Mouse (Mus musculus) spleen, adult 2 months (tissue): ENCODE results near the gene Tmem167b.

Source experiments
- CTCF ChIP-seq: fragments of 200-500 bp; IDR thresholded peaks from 2 replicates; pipeline ENCODE4 v1.5.1; 2011; ENCODE audit warnings: mild to moderate bottlenecking, inconsistent platforms; ENCODE audit not compliant: insufficient read depth, insufficient read length, insufficient replicate concordance; ENCODE audit errors: extremely low read depth
- POLR2A ChIP-seq: fragments of 200-500 bp; IDR thresholded peaks from 2 replicates; pipeline ENCODE4 v1.6.1; 2011; ENCODE audit warnings: low read depth, low read length, inconsistent platforms

DNA sequence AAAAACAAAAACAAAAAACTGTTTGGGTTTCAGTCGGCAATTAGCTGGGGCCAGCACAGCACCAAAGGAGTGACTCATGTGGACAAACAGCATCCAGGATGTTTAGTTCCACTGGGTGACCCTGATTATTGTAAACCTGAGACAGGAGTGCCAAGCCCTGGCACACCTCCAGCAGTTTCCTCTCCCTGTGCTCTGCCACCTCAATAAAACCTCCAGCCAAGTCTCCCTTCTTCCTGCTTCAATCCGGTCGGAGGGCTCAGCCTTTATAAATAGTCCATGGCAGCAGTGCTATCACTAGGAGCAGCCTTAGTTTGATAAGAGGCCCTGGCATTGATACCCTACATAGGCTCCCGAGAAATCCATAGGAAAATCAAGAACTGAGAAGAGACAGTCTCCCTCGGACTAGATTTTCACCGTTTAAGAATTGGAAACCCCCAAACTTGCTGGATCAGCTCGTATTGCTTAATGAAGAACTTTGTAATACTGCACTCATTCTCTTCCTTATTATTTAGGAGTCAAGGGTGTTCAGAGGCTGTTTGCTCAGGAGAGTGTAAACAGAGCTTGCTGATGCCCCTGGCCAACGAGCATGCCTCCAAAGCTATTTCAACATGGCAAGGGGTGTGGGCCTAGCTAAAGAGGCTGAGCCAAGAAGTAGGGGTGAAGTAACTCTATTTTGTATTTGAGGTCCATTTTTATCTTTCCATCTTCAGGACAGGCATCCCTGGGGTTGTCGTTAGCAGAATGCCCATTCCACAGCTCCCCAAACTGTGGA, 29.0 kb downstream of the Tmem167b start:
- no peak for TF ChIP-seq CTCF
- no peak for TF ChIP-seq POLR2A
